Mouse (Mus musculus) bone marrow, adult 2 months (tissue): ENCODE results near the gene Ccnl2. TPM values are rescaled to one million over a fixed set of nuclear protein-coding genes. Genes with fewer than 3 reads are reported as not detected.

Experiments used
- H3K27ac ChIP-seq: fragments of 200-500 bp; 2 replicates; pipeline ENCODE4 v1.5.1; 2012; ENCODE audit warnings: low read depth, mild to moderate bottlenecking, control low read depth, inconsistent platforms, low read length; ENCODE audit not compliant: control insufficient read depth, poor library complexity, insufficient read depth
- H3K4me1 ChIP-seq: fragments of 200-500 bp; 2 replicates; pipeline ENCODE4 v1.6.1; 2011; ENCODE audit warnings: low read length; ENCODE audit not compliant: control insufficient read depth, insufficient read depth
- H3K4me3 ChIP-seq: fragments of 200-500 bp; replicated peaks from 2 replicates; pipeline ENCODE3; 2011; ENCODE audit warnings: mild to moderate bottlenecking, low read depth, low read length, control low read depth; ENCODE audit not compliant: control insufficient read depth
- CTCF ChIP-seq: fragments of 200-500 bp; IDR thresholded peaks from 2 replicates; pipeline ENCODE4 v1.5.1; 2011; ENCODE audit warnings: low read length, control low read depth; ENCODE audit not compliant: control insufficient read depth, insufficient read depth
- POLR2A ChIP-seq: fragments of 200-500 bp; IDR thresholded peaks from 2 replicates; pipeline ENCODE4 v1.6.1; 2011; ENCODE audit warnings: low read depth, mild to moderate bottlenecking, control low read depth, low read length, borderline replicate concordance; ENCODE audit not compliant: control insufficient read depth
- WGBS: fragments of 180-500 bp; shearing (Covaris S2); methylation state at CpG from one replicate; pipeline ENCODE4 v1.1.7; 2018; 5-methylcytosine and 5-hydroxymethylcytosine counted together
- polyA plus RNA-seq: library from polyadenylated mRNA; stranded (reverse); fragments of >200 nt; gene quantifications from 2 replicates; pipeline ENCODE4 v1.2.4, GENCODE M21; 2011; ENCODE audit warnings: low replicate concordance; ENCODE audit not compliant: missing spikeins, insufficient read depth, insufficient read length

Ccnl2 gene
- 92.0 and 149 TPM in 2 replicates for polyA plus RNA-seq

DNA sequence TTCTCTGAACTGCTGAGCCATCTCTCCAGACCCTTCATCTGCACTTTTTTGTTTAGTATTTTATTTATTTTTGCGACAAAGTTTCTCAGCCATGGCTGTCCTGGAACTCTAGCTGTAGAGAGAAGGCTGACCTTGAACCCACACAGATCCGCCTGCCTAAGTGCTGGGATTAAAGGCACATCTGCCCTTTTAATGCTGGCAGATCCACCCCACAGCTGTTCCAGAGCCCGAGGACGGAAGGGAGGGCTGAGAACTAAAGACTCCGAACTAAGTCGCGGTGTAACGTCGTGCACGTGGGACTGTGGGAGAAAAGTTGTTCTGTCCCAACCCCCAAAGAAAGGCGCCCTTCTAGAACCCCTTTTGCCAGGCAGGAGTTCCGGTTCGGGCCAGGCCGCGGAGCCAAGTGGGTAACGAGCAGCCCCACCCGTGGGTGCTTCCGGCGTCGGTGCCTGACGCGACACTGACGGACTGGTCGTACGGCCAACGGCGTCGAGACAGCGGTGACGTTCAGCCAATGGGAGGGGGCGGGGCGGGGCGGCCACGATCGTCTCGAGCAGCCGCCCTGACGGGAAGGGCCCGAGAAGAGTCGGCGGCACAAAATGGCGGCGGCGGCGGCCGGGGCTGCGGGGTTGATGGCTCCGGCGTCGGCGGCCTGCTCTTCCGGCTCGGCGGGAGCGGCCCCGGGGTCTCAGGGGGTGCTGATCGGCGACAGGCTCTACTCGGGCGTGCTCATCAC, at the start of gene Ccnl2:
Gene Ccnl2, plus strand, starts transcription at position 561 of the 736 bp plus-strand sequence.
- under 1% methylated on average over 60 of the region's 60 CpGs for WGBS
- H3K27ac ChIP-seq: peak within 1 kb of the TSS; percentile 84
- TF ChIP-seq POLR2A (peak; percentile 74; the same call in 1 of the 2 replicates), CTCF (no peak)
- H3K4me1 ChIP-seq: peaks cover 2% of the 10 kb centered on the region
- peak within 1 kb of the TSS; percentile 81 for H3K4me3 ChIP-seq

DNA sequence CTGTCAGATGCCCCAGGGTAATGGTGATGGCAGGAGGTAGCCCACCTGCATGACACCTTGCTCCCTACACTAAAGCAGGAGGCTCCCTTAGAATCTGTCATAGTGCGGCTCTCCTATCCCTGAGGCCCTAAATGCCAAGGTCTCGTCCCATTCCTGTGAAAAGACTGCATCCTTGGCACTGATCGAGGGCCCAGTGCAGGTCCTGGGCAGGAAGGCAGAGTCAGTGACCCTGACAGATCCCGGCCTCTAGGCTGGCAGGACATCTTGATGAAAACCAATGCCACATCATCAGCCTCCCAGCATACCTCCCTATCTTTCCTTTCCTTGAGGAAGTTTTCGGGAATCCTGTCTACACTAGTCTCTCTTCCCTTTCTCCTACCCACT, 42.8 kb upstream of the Ccnl2 start:
- no peak overlapping the region; the same call in 1 of the 2 replicates for H3K27ac ChIP-seq
- peaks cover 5% of the 10 kb centered on the region for H3K4me1 ChIP-seq
- TF ChIP-seq CTCF (no peak), POLR2A (no peak)
- 61% methylated on average over 5 of the region's 5 CpGs for WGBS
- no peak overlapping the region for H3K4me3 ChIP-seq

DNA sequence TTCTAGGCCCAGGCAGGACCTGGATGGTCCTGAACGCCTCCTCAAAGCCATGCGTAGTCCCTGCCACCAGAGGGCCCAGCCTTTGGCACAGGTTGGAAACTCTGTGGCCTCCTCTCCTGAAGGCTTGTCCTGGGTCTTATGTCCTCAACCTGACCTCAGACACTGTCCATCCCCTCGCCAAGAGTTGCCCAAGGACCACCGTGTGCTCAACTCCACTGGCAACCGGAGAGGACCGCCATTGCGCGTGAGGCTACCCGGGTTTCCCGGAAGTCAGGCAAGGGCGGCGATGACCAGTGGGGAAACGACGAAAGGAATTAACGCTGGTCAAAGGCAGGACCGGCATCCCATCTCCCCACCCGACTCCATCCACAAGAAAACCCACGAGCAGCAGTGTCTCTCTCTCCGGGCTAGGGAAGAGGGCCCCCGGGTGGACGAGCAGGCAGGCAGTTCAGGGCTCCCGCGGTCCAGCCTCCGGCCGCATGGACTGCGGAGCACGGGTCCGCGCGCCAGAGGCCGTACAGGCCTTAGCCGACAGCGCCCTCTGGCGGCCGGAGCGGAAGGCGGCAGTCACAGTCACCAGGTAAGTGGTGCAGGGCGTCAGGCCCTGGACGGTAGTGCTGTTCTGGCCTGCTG, 42.3 kb upstream of the Ccnl2 start:
- Histone ChIP-seq H3K4me1 (peaks cover 6% of the 10 kb centered on the region), H3K27ac (peak overlapping the region; percentile 30), H3K4me3 (peak overlapping the region; percentile 78)
- peak; percentile 30; the same call in 1 of the 2 replicates for TF ChIP-seq POLR2A
- peak; percentile 96 for TF ChIP-seq CTCF
- WGBS: under 1% methylated on average over 39 of the region's 39 CpGs

DNA sequence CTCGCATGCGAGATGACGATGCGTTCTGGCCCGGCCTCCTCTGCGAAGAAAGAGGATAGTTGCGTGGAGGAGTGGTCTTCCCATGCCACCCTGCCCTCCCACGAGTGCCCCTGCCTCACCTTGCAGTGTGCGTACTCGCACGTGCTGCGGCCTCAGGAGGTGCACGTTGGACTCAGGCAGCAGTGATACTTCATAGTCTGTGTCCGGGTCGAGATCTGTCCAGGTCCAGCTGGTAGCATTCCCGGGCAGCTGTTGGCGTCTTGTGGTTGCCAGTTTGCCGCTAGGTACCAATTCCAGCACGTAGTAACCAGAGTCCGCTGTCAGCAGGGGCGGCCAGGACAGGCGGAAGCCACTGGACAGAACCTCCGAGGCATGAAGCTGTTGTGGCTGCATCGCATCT, 41.7 kb upstream of the Ccnl2 start:
- Histone ChIP-seq H3K4me3 (no peak overlapping the region), H3K4me1 (peaks cover 6% of the 10 kb centered on the region)
- peak; percentile 15; the same call in 1 of the 2 replicates for TF ChIP-seq POLR2A
- TF ChIP-seq CTCF: no peak; the same call in 1 of the 2 replicates

GRCm38 (mm10) chr4:155771706-155772105, 40.6 kb upstream of the Ccnl2 start:
- Histone ChIP-seq H3K4me3 (no peak overlapping the region), H3K27ac (no peak overlapping the region), H3K4me1 (peaks cover 6% of the 10 kb centered on the region)
- no peak for TF ChIP-seq POLR2A
- TF ChIP-seq CTCF: no peak
- 65% methylated on average over 2 of the region's 2 CpGs for WGBS

More for the DNA sequence above, 41.7 kb upstream of the Ccnl2 start:
- H3K27ac ChIP-seq: no peak overlapping the region; the same call in 1 of the 2 replicates
- 75% methylated on average over 24 of the region's 24 CpGs for WGBS

- Histone ChIP-seq H3K4me3 (no peak overlapping the region), H3K4me1 (peaks cover 6% of the 10 kb centered on the region), H3K27ac (no peak overlapping the region)
- TF ChIP-seq CTCF (no peak), POLR2A (no peak)
- 85% methylated on average over 13 of the region's 13 CpGs for WGBS
Measured at GRCm38 (mm10) chr4:155772786-155773185, 39.5 kb upstream of the Ccnl2 start.

DNA sequence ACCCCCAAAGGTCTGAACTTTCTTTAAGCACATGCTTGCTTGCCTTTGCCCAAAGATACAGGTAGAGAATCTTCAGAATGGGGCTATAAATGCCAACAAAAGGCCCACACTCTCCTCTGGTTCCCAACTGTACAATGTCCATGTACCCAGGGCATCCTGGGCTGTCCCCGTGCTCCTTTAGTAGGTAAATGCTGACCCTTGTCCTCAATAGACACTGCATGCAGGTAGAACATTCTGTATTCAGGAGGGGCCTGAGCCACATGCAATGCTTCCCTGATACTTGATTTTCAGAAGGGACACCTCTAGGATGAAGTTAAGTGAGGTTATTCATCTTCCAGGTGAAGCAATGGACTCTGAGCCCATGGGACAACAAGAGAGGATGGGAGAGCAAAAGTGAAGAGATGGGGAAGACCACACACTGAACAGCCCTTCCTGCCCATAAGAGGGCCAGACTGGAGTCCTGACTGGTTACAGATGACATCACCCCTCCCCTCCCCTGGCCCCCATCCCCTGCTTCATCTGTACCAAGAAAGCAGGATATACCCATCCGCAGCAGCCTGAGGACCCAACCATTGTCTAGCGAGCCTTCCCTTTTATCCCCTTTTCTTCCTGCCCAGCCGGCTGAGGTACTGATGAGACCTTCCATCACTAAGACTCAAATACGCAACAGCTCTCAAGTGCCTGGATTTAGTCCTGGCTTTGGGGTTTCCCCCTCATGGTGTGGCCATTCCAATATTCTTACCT, 38.8 kb upstream of the Ccnl2 start:
- WGBS: 50% methylated on average over 5 of the region's 5 CpGs
- Histone ChIP-seq H3K27ac (no peak overlapping the region), H3K4me3 (no peak overlapping the region), H3K4me1 (peaks cover 6% of the 10 kb centered on the region)
- TF ChIP-seq CTCF: no peak
- TF ChIP-seq POLR2A: no peak
